Mouse (Mus musculus): ENCODE results near the gene Ramp2.

DNA sequence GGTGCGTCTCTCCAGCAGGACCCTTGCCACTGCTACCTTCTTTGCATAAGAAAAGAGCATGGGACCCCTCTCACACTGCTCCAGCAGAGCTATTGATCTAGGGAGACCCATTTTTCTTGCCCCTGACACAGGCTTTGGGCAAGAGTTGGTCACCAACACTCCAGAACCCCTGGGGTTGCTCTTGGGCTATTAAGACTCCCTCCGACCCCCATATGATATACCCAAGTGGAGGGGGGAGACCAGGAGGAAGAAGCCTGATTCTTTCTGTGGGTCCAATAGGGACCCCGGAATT is 18.1 kb downstream of the Ramp2 start:
- no peak for TF ChIP-seq CTCF (IDR thresholded peaks at IDR 0.05; ENCODE audit: insufficient read depth, low read length)
- no peak for TF ChIP-seq POLR2A (IDR thresholded peaks at IDR 0.05; ENCODE audit: borderline replicate concordance, extremely low read depth, low read depth, low read length)
